Mouse (Mus musculus) kidney, adult 2 months (tissue): Measurements from ENCODE around the gene Pop5.

Experiments used
- CTCF ChIP-seq: fragments of 200-500 bp; conservative IDR thresholded peaks from 2 replicates; pipeline ENCODE4 v1.5.1; 2011; ENCODE audit warnings: low read depth, mild to moderate bottlenecking, control low read depth, low read length, moderate library complexity, mixed read lengths; ENCODE audit not compliant: insufficient read depth, insufficient read length
- POLR2A ChIP-seq: fragments of 200-500 bp; IDR thresholded peaks from one replicate; pipeline ENCODE4 v1.6.1; 2011; ENCODE audit warnings: low read depth, low read length, control low read depth

DNA sequence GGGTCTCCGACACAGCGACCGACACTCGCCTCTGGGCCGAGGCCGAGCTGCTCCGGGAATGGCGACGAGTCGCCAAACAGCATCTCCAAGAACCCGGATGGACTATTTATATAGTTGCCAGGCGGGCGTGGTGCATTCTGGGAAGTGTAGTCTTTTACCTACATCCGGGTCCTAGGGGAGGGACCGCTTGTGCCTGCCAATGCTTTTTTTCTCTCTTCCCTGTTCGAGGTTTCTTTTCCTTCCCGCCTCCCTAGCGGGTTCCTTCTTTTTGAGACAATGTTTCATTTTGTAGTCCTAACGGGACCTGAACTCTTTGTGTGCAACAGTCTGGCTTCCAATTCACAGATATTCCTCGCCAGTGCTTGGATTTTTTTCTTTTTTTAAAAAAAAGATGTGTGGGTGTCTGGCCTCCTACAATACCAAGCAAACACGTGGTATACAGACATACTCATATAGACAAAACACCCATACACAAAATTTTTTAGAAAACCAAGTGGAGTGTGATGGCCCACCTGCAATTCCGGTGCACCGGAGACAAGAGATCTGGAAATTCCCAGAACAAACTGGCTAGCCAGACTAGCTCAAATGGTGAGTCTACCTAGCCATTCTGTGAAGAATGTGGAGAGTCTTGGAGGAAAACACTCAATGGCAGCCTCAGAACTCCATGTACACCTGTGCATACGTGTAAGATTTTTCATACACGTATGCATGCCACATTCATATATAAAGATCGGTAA, 37.3 kb downstream of the Pop5 start, which contains the start of gene Rnf10:
- TF ChIP-seq CTCF: no peak
- peak; percentile 95 for TF ChIP-seq POLR2A
